Mouse (Mus musculus) hindbrain, postnatal 0 days (tissue): ENCODE data around the gene Slc22a5. TPM values are rescaled to one million over a fixed set of nuclear protein-coding genes. Genes with fewer than 3 reads are reported as not detected.

Source experiments
- ATAC-seq: fragments of 200-750 bp; cut with Nextera tagmentation; 2 replicates; pipeline ENCODE4 v1.8.0; 2017; ENCODE audit warnings: mild to moderate bottlenecking, moderate TSS enrichment, moderate library complexity
- DNase-seq: peaks from one replicate; pipeline ENCODE4 v3.0.0-alpha.2; 2015; ENCODE audit warnings: low spot score
- H3K27ac ChIP-seq: fragments of 300-500 bp; sonication (generic); 2 replicates; pipeline ENCODE4 v1.5.1; 2014; ENCODE audit warnings: mild to moderate bottlenecking
- H3K27me3 ChIP-seq: fragments of 300-500 bp; sonication (generic); 2 replicates; pipeline ENCODE4 v1.6.1; 2014; ENCODE audit warnings: low read length, mixed read lengths; ENCODE audit not compliant: insufficient read depth
- H3K36me3 ChIP-seq: fragments of 300-500 bp; sonication (generic); 2 replicates; pipeline ENCODE4 v1.6.1; 2014; ENCODE audit warnings: low read length, mixed read lengths; ENCODE audit not compliant: insufficient read depth
- H3K4me1 ChIP-seq: fragments of 300-500 bp; sonication (generic); 2 replicates; pipeline ENCODE4 v1.6.1; 2014; ENCODE audit warnings: antibody characterized with exemption, low read length, mixed read lengths; ENCODE audit not compliant: insufficient read depth
- H3K4me2 ChIP-seq: fragments of 300-500 bp; sonication (generic); 2 replicates; pipeline ENCODE4 v1.6.1; 2014; ENCODE audit warnings: low read depth, mild to moderate bottlenecking, low read length, moderate library complexity, mixed read lengths
- H3K4me3 ChIP-seq: fragments of 300-500 bp; sonication (generic); 2 replicates; pipeline ENCODE4 v1.5.1; 2014; ENCODE audit warnings: low read length
- H3K9ac ChIP-seq: fragments of 300-500 bp; sonication (generic); replicated peaks from 2 replicates; pipeline ENCODE4 v1.6.1; 2014; ENCODE audit warnings: mild to moderate bottlenecking, low read length, moderate library complexity, mixed read lengths
- H3K9me3 ChIP-seq: fragments of 300-500 bp; sonication (generic); 2 replicates; pipeline ENCODE4 v1.6.1; 2016; ENCODE audit warnings: low read length, mixed read lengths
- CTCF ChIP-seq: IDR thresholded peaks from 2 replicates; pipeline ENCODE4 v1.5.1; 2016; ENCODE audit warnings: antibody characterized with exemption, control low read depth, low read depth
- WGBS: fragments of 180-500 bp; shearing (Covaris S2); extraction: QIAGEN DNeasy Blood & Tissue Kit; methylation state at CpG from one replicate; pipeline ENCODE4 v1.1.7; 2014; 5-methylcytosine and 5-hydroxymethylcytosine counted together
- polyA plus RNA-seq: library from polyadenylated mRNA; unstranded; fragments of >200 nt; fragmentation: Nextera tagmentation; extraction: Ambion mirVana; gene quantifications from 2 replicates; pipeline ENCODE4 v1.2.1, GENCODE M21; 2015
- total RNA-seq: library from RNA; depleted of rRNA; stranded (reverse); fragments of >200 nt; gene quantifications from 2 replicates; pipeline ENCODE4 v1.2.3, GENCODE M21; 2014

Slc22a5 gene
- total and polyA plus RNA-seq, 2 experiments from 2014 or later: 12.4 to 19.1 TPM

DNA sequence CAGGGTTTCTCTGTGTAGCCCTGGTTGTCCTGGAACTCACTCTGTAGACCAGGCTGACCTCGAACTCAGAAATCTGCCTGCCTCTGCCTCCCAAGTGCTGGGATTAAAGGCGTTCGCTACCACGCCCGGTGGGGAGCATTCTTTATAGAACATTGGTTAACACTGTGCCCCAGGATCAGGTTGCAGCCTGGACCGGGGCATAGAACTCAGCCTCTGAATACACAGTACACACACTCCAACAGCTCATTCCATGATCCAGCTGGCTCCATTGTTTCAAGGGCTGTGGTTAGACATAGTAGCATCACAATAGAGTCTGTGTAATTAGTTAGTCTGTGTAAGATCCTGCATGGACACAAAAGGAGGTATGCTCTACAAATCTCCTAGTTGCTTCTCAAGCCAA lies 8.5 kb upstream of the Slc22a5 start:
- WGBS: 91% methylated on average over 6 of the region's 6 CpGs
- H3K27ac ChIP-seq: no peak overlapping the region
- no peaks in the 10 kb centered on the region for H3K4me1 ChIP-seq
- H3K27me3 ChIP-seq: no peaks in the 10 kb centered on the region
- no peak for TF ChIP-seq CTCF
- H3K9ac ChIP-seq: no peak overlapping the region
- H3K4me3 ChIP-seq: no peak overlapping the region
- DNase-seq (no peak), ATAC-seq (no peak)
- H3K36me3 ChIP-seq: no peaks in the 10 kb centered on the region
- H3K4me2 ChIP-seq: no peak overlapping the region
- no peaks in the 10 kb centered on the region for H3K9me3 ChIP-seq

DNA sequence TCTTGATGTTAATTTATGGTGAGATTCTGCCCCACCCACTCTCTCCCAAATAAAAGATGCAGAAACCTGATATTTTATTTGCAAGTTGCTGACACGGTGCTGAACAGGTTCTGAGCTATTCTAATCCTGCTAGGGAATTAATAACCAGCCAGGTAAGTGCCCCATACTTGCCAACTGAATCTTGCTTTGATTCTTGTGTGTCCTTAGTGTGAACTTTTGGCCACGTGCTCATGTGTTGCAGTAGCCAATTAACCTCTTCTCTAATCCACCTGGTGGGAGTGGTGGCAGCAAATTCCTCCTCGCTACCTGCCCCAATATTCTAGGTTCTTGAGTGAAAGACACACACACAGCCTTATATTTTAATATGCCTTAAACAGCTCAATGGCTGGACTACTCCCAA lies 7.5 kb upstream of the Slc22a5 start:
- ATAC-seq: no peak
- Histone ChIP-seq H3K36me3 (no peaks in the 10 kb centered on the region), H3K4me2 (no peak overlapping the region), H3K27me3 (no peaks in the 10 kb centered on the region), H3K9ac (no peak overlapping the region), H3K4me1 (no peaks in the 10 kb centered on the region), H3K27ac (no peak overlapping the region), H3K9me3 (no peaks in the 10 kb centered on the region), H3K4me3 (no peak overlapping the region)
- no peak for TF ChIP-seq CTCF
- 75% methylated on average over 3 of the region's 3 CpGs for WGBS
- DNase-seq: no peak

- no peaks in the 10 kb centered on the region for H3K36me3 ChIP-seq
- no peak for TF ChIP-seq CTCF
- H3K27ac ChIP-seq: no peak overlapping the region
- H3K4me2 ChIP-seq: no peak overlapping the region
- H3K4me1 ChIP-seq: peaks cover 3% of the 10 kb centered on the region; the same call in 1 of the 2 replicates
- no peak overlapping the region for H3K4me3 ChIP-seq
- no peak overlapping the region for H3K9ac ChIP-seq
- H3K27me3 ChIP-seq: no peaks in the 10 kb centered on the region
- ATAC-seq (no peak), DNase-seq (no peak)
- WGBS: 75% methylated on average over 6 of the region's 6 CpGs
- no peaks in the 10 kb centered on the region for H3K9me3 ChIP-seq
Observed at GRCm38 (mm10) chr11:53896935-53897334, 5.5 kb upstream of the Slc22a5 start.

DNA sequence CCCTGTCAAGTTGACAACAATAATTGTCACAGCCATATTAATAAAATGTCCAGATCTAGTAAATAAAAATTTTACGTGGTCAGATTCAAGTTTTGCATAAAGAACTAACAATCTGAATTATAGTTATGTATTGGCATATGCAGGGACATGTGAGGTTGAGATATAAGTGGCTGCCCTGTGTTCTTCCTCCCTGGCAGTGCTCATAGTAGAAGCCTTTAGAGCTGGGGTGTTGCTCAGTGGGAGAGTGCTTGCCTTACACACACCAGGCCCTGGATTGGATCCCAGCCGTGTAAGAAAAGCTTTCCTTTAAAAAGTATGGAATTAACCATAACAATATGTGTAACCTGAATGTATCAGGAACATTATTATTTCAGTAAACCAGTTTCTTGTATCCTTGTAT lies 2.0 kb upstream of the Slc22a5 start:
- Histone ChIP-seq H3K4me2 (no peak overlapping the region), H3K9me3 (no peaks in the 10 kb centered on the region), H3K36me3 (no peaks in the 10 kb centered on the region), H3K9ac (no peak overlapping the region), H3K4me3 (no peak overlapping the region), H3K4me1 (peaks cover 14% of the 10 kb centered on the region; the same call in 1 of the 2 replicates), H3K27ac (no peak overlapping the region), H3K27me3 (no peaks in the 10 kb centered on the region)
- no peak for TF ChIP-seq CTCF
- DNase-seq (no peak), ATAC-seq (no peak)
- 73% methylated on average over 2 of the region's 2 CpGs for WGBS

GRCm38 (mm10) chr11:53892716-53893416 lies 1.4 kb upstream of the Slc22a5 start:
- Histone ChIP-seq H3K4me2 (no peak overlapping the region), H3K4me1 (peaks cover 14% of the 10 kb centered on the region; the same call in 1 of the 2 replicates), H3K9me3 (no peaks in the 10 kb centered on the region), H3K36me3 (no peaks in the 10 kb centered on the region), H3K9ac (no peak overlapping the region), H3K27me3 (no peaks in the 10 kb centered on the region), H3K4me3 (no peak overlapping the region), H3K27ac (no peak overlapping the region)
- DNase-seq: no peak
- WGBS: 46% methylated on average over 9 of the region's 9 CpGs
- no peak for ATAC-seq
- TF ChIP-seq CTCF: no peak

DNA sequence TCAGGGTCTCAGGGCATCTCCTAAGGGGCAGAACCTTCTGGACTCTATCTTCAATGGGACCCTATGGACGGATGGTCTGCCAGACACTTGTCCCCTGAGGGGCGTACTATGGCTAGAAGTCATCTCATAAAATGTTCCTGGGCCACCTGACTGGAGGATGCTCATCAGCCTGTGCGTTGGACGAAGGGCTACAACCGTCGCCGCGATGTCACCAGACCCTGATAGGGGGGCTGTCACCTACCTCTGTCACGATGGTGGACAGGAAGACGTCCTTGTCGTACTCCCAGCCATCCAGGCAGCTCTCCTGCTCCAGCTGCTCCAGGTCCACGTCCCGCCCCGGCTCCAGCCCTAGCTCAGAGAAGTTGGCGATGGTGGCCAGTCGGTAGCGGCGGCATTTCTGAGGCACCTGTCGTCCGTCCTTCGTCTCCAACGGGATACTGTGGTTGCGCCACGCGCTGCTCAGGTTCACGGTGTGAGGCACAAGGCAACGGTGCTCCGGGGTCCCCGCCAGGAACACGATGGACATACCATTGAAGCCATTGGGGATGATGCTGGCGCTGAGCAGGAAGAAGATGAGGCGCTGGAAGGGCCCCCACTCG lies 455 bp downstream of the Slc22a5 start:
- 2% methylated on average over 33 of the region's 33 CpGs for WGBS
- ATAC-seq (no peak), DNase-seq (no peak)
- Histone ChIP-seq H3K4me3 (peak overlapping the region; percentile 62), H3K27ac (peak overlapping the region; percentile 64), H3K27me3 (no peaks in the 10 kb centered on the region), H3K4me2 (peak overlapping the region; percentile 68), H3K4me1 (peaks cover 14% of the 10 kb centered on the region; the same call in 1 of the 2 replicates), H3K9ac (peak overlapping the region; percentile 54), H3K36me3 (no peaks in the 10 kb centered on the region), H3K9me3 (no peaks in the 10 kb centered on the region)
- TF ChIP-seq CTCF: no peak

DNA sequence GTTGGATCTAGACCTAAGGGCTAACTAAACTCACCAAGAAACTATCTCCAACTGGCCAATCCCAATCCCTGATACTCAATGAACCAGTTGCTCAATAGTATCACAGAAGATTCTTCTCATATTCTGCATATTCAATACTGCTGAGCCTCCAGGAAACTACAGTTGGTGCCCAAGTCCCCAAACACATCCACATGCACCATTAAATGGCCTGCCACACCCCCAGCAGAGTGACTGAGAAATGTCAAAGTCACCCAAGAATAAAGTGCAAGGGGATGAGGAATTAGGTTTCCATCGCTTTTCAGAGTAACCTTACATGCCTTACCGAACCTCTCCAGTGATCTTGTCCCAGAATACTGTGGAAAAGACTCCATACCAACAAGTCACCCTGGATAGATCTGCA lies 1.2 kb downstream of the Slc22a5 start:
- no peak overlapping the region for H3K27ac ChIP-seq
- DNase-seq (no peak), ATAC-seq (no peak)
- H3K4me3 ChIP-seq: no peak overlapping the region; the same call in 1 of the 2 replicates
- H3K4me2 ChIP-seq: peak overlapping the region; percentile 68
- WGBS: 85% methylated on average over 2 of the region's 2 CpGs
- no peak for TF ChIP-seq CTCF
- H3K27me3 ChIP-seq: no peaks in the 10 kb centered on the region
- no peaks in the 10 kb centered on the region for H3K9me3 ChIP-seq
- no peaks in the 10 kb centered on the region for H3K36me3 ChIP-seq
- H3K9ac ChIP-seq: no peak overlapping the region
- H3K4me1 ChIP-seq: peaks cover 14% of the 10 kb centered on the region; the same call in 1 of the 2 replicates
